Mouse (Mus musculus): ENCODE data around the gene Rnf151. TPM values are rescaled to one million over a fixed set of nuclear protein-coding genes. Genes with fewer than 3 reads are reported as not detected.

Rnf151 gene
- total RNA-seq (2021): 0.27 and 0.81 TPM in 2 replicates
- long read RNA-seq: 0 reads

DNA sequence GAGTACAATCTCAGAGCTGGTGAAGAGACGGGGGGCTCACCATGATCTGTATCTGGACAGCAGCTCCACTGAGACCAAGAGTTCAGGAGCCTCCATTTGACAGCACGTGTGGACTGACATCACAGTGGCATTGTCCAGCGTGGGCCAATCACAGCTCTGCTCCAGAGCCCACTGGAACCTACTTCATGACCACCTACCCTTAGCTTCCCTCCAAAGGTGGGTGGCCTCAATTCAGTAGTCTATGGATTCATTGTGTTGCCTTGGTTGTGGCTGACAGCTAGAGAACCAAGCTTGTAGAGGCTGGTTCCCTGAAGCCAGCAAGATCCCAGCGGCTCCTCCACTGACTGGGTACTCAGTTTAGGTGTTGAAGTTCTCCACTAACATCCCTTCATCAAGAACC lies at the start of gene Rnf151, which contains the start of gene Rps2:
TSS of gene Rnf151 (minus strand) at position 121 of the 400 bp plus-strand sequence.
TSS of gene Rps2 (plus strand) at position 174 of the 400 bp plus-strand sequence.
- no peak for DNase-seq

DNA sequence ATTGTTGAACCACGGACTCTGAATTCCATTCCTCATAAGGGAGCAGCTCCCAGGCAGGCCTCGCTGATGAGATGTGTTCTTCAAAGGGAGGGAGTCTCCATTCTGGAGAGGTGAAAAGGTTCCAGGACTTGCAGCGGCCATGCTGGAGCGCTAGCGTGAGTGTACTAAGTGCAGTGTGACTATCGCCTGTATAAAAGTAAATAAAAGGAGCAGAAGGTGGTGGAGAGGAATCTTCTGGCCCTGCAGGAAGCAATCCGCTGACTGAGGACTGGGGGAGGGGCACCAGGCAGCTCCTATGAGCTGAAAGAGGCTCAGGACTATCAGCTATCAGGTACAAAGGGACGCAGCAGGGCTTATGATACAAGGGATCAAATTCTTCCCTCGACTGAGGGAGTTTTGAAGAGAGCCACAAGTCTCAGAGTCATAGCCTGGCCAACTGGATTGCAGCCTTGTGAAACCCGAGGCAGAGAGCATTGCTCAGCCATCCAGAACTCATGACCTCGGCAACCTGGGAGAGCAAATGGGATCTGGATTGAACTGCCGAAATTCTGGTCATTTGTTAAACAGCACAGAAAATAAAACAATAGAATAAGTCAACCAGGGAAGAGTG lies 48.5 kb upstream of the Rnf151 start:
- no peak for DNase-seq

- no peak for DNase-seq
Observed at GRCm38 (mm10) chr17:24765016-24765905, 47.4 kb upstream of the Rnf151 start.

DNA sequence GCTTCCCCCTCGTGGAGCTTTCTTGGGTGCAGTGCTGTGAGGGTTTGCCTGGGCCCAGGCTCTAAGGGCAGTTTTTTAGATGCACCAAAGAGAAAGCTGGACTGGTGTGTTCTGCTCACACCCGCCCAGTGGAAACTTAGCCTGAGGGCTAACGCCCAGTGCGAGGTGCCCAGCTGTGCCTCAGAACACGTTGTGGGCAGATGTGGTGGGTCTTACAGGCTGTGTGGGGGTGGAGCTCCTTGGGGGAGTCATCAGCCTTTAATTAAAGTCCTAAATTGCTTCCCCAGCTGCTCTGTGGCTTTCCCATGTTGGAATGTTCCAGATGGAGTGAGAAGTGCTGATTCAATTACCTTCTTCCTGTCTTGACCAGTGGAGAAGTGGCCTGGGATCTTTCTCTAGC lies 43.3 kb upstream of the Rnf151 start:
- no peak for DNase-seq

- DNase-seq: no peak
Observed at GRCm38 (mm10) chr17:24757394-24757793, 39.5 kb upstream of the Rnf151 start.

- DNase-seq: peak; percentile 49
Observed at GRCm38 (mm10) chr17:24752415-24753394, 34.8 kb upstream of the Rnf151 start, which contains the start of gene Hs3st6. Gene Hs3st6 (plus strand): TSS chr17:24752988.

- DNase-seq: no peak
Observed at GRCm38 (mm10) chr17:24751528-24751927, 33.7 kb upstream of the Rnf151 start.

- no peak for DNase-seq
Observed at GRCm38 (mm10) chr17:24746986-24747385, 29.1 kb upstream of the Rnf151 start.

DNA sequence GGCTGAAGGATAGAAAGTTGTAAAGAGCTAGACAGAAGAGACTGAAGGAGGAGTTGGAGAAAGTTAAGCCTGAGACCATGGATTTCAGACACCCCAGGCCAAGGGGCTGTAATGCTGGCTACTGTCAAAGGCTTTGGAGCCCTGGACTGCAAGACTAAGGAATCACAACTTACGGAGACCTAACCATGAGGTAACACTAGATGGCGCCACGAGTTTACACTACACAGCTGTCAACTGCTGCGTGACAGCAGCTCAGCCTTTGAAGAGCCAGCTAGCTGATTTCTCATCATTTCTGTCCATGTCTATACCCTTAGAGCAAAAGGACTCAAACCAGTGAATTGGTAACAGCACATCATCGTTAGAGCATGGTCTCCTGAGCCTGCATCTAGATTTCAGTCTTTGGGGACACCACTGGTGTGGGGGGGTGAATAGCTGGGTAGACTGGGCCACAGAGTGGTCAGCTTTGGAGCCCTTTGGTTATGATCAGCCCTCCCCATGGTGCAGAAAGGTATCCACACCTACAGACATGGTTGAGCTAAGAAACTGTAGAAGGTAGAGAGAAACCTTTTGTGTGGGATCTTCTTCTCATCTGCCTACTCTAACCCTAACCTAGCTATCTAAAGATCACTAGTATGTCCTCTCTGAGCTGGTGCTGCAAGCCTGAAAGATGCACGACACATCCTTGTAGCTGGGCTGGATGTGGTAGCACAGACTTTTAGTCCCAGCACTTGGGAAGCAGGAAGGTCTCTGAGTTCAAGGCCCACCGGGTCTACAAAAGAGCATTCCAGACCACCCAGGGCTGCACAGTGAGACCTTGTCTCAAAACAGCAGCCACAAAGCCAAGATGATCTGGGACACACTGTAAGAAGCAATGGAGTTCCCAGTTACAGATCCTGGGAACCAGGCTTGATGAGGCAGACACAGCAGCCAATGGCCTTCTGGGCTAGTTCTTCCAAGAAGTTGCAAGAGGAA lies 27.9 kb upstream of the Rnf151 start:
- DNase-seq: peak; percentile 76

- no peak for DNase-seq
Observed at GRCm38 (mm10) chr17:24744381-24744780, 26.5 kb upstream of the Rnf151 start.

- DNase-seq: no peak
Observed at GRCm38 (mm10) chr17:24743896-24744295, 26.0 kb upstream of the Rnf151 start.

- no peak for DNase-seq
Observed at GRCm38 (mm10) chr17:24742307-24742706, 24.4 kb upstream of the Rnf151 start.

DNA sequence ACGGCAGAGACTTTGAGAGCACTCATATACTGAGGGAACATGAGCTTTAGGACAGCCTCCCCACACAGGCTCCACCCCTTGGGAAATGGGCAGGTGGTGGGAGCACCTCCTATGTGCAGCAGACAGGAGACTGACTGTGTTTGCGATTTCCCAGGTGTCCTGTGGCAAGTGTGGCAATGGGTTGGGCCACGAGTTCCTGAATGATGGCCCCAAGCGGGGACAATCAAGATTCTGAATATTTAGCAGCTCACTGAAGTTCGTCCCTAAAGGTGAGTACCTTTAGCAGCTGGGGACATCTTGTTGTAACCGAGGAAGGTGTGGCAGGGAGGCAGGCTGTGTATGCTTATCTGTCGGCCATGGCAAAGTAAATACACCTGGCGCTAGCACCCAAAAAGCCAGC lies 22.1 kb upstream of the Rnf151 start:
- no peak for DNase-seq

DNA sequence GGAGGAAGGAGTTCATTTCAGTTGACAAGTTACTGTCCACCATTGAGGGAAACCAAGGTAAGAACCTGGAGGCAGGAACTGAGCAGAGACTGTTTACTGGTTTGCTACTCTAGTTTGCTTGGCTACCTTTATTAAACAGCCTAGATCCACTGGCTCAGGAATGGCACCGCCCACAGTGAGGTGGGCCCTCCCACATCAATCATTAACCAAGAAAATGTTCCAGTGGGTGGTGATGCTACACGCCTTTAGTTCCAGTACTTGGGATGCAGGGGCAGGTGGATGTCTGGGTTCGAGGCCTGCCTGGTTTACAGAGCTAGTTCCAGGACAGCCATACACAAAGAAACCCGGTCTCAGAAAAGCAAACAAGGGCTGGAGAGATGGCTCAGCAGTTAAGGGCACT lies 20.4 kb upstream of the Rnf151 start:
- no peak for DNase-seq

DNA sequence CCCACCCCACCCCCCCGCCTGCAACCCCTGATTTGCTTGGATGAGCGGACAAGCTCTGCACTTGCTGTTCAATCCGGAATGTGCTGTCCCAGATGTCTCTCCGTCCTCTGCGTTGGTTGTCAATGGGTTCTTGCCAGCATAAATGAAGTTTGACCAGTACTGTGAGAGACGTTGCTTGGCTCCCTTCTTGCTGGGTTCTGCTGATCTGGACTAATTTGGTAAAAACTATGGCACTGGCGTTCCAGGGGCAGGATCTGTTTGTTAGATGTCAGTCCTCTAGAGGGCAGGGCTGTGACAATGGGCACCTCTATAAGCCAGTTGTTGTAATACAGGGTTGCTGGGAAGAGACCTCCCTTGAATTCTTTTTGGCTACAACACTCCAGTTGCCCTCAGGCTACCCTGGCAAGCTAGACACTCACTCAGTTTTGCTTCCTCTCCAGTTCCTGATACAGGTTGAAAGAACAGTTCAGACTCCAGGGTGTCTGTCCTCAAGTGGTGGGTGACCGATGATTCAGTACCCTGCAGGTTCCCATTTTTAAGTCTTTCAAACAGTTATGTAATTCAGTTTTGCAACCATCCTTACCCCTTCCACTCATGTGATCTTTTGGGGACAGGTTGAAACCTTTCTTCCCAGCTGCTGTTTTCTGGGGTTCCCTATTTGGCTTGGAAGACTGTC lies 19.4 kb upstream of the Rnf151 start:
- no peak for DNase-seq

GRCm38 (mm10) chr17:24736330-24737051 lies 18.6 kb upstream of the Rnf151 start, which contains the start of gene Msrb1:
Gene Msrb1 (plus strand): TSS chr17:24736642.
- peak; percentile 92 for DNase-seq

- no peak for DNase-seq
Observed at GRCm38 (mm10) chr17:24735446-24735845, 17.6 kb upstream of the Rnf151 start.

DNA sequence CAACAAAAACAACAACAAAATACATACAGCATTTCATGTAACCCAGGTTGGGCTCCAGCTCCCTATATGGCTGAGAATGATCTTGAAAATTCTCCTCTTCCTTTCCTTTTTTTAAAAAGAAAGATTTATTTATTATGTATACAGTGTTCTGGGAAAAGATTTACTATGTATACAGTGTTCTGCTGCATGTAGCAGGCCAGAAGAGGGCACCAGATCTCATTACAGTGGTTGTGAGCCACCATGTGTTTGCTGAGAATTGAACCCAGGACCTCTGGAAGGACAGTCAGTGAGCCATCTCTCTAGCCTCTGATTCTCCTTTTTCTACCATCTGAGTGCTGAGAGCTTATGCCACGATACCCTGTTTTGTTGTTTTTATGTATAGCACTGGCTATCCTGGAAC lies 16.6 kb upstream of the Rnf151 start:
- no peak for DNase-seq

DNA sequence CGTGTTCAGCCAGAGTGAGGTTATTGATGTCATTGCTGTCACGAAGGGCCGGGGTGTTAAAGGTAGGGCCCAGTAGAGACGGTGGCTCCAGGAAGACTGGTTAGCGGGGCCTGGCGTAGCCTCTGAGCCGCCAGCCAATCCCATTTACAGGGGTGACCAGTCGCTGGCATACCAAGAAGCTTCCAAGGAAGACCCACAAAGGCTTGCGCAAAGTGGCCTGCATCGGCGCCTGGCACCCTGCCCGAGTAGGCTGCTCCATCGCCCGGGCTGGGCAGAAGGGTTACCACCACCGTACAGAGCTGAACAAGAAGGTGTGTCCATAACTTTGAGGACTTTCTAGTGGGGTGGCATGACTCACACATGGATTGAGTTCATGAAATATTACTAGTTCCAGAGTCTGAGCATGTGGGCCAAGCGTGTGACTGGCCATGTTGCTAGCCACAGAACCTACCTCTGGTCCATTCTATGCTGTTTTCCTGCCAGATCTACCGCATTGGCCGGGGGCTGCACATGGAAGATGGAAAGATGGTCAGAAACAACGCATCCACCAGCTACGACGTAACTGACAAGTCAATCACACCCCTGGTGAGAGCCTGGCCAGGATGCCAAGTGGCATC lies 15.7 kb upstream of the Rnf151 start:
- no peak for DNase-seq

Data from adrenal gland, postnatal 25 days (tissue).